Mouse (Mus musculus) embryonic facial prominence, embryonic 10.5 days (tissue): ENCODE measurements around the gene Fam50b. TPM values are rescaled to one million over a fixed set of nuclear protein-coding genes. Genes with fewer than 3 reads are reported as not detected.

Source experiments
- DNase-seq: peaks from one replicate; pipeline ENCODE4 v3.0.0-alpha.2; 2017; ENCODE audit warnings: low spot score
- H3K27ac ChIP-seq: fragments of 300-500 bp; sonication (generic); replicated peaks from 2 replicates; pipeline ENCODE4 v1.5.1; 2016; ENCODE audit warnings: mild to moderate bottlenecking
- H3K27me3 ChIP-seq: fragments of 300-500 bp; sonication (generic); replicated peaks from 2 replicates; pipeline ENCODE4 v1.6.1; 2016; ENCODE audit warnings: low read depth, mild to moderate bottlenecking; ENCODE audit not compliant: poor library complexity, severe bottlenecking
- H3K36me3 ChIP-seq: fragments of 300-500 bp; sonication (generic); replicated peaks from 2 replicates; pipeline ENCODE4 v1.6.1; 2016; ENCODE audit warnings: mild to moderate bottlenecking, moderate library complexity
- H3K4me1 ChIP-seq: fragments of 300-500 bp; sonication (generic); 2 replicates; pipeline ENCODE4 v1.6.1; 2016
- H3K4me3 ChIP-seq: fragments of 300-500 bp; sonication (generic); 2 replicates; pipeline ENCODE4 v1.5.1; 2016; ENCODE audit warnings: mild to moderate bottlenecking, moderate library complexity
- H3K9me3 ChIP-seq: fragments of 300-500 bp; sonication (generic); 2 replicates; pipeline ENCODE4 v1.6.1; 2016; ENCODE audit warnings: mild to moderate bottlenecking
- WGBS: fragments of 180-500 bp; shearing (Covaris S2); methylation state at CpG from one replicate; pipeline ENCODE4 v1.1.7; 2016; 5-methylcytosine and 5-hydroxymethylcytosine counted together
- polyA plus RNA-seq: library from polyadenylated mRNA; unstranded; fragments of >200 nt; fragmentation: Nextera tagmentation; extraction: Ambion mirVana; gene quantifications from 2 replicates; pipeline ENCODE4 v1.2.1, GENCODE M21; 2016

The Fam50b gene
- polyA plus RNA-seq, 1 experiment from 2014 or later, result not detected

DNA sequence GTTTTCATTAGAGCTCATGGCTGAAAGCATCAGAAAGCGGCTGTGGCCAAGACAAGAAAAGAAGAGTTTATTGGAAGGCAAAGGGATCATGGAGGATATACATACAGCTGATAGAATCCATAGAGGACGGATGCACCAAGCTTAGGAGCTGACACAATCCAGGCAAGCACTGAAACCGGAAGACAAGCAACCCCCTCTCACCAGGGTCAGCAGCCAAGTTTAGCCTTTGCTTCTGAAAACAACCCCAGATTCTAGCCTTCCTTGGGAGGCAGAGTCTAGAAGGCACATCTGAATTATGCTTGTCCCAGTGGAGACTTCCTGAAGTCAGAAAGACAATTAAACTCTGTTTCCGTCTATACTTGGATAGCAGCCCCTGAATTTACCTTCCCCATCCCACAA, 47.0 kb downstream of the Fam50b start:
- peaks cover 17% of the 10 kb centered on the region for H3K4me1 ChIP-seq
- H3K27ac ChIP-seq, result no peak overlapping the region
- no peaks in the 10 kb centered on the region for H3K27me3 ChIP-seq
- no peaks in the 10 kb centered on the region for H3K36me3 ChIP-seq
- WGBS, result 60% methylated on average over 4 of the region's 4 CpGs
- H3K9me3 ChIP-seq, result no peaks in the 10 kb centered on the region
- no peak overlapping the region for H3K4me3 ChIP-seq
- no peak for DNase-seq

DNA sequence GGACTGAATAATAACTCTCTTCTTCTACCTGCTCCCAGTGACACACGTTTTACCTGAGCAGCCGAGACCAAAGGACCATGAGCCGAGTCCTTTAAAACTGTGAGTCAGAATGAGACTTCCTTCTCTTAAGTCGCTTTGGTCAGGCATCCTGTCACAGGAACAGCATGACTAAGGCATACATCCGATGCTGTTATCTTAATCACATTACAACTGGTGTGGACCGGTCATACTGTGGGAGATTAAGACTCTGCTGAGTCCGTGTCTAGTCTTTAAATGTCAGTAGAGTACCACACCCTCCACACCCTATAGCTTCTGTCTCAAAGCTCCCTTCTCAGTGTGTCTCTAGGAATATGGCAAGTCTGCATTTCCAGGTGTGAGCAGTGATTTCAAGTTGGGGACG, 50.2 kb downstream of the Fam50b start:
- peaks cover 17% of the 10 kb centered on the region for H3K4me1 ChIP-seq

DNA sequence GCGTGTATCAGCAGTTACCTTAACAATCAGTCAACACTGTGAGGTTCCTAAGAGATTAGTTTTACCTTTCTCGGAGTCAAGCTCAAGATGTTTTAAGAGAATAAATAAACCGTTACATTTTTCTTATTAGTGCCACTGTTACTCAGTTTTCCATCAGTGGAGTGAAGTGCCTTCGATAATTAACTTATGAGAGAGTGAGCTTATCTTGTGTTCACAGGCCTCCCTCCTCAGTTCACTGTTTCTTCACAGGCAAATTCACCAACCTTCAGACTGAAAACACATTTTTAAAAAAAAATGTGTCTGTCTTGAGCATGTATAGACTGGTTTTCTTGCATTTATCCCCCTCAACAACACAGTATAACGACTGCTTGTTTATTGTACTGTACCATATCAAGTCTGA, 52.0 kb downstream of the Fam50b start:
- H3K4me1 ChIP-seq, result 0 out of 2 replicates have a peak, but pooled peaks cover 2% of the 10 kb centered on the region
- WGBS, result 86% methylated on average over 5 of the region's 5 CpGs
- no peaks in the 10 kb centered on the region for H3K27me3 ChIP-seq
- no peaks in the 10 kb centered on the region for H3K9me3 ChIP-seq
- no peak for DNase-seq
- H3K27ac ChIP-seq, result no peak overlapping the region
- no peaks in the 10 kb centered on the region for H3K36me3 ChIP-seq
- no peak overlapping the region for H3K4me3 ChIP-seq

More for the DNA sequence above, 50.2 kb downstream of the Fam50b start:
- H3K9me3 ChIP-seq, result no peaks in the 10 kb centered on the region
- WGBS, result 79% methylated on average over 8 of the region's 8 CpGs
- no peak for DNase-seq
- no peak overlapping the region; the same call in 1 of the 2 replicates for H3K27ac ChIP-seq
- H3K27me3 ChIP-seq, result no peaks in the 10 kb centered on the region
- no peak overlapping the region for H3K4me3 ChIP-seq
- no peaks in the 10 kb centered on the region for H3K36me3 ChIP-seq

DNA sequence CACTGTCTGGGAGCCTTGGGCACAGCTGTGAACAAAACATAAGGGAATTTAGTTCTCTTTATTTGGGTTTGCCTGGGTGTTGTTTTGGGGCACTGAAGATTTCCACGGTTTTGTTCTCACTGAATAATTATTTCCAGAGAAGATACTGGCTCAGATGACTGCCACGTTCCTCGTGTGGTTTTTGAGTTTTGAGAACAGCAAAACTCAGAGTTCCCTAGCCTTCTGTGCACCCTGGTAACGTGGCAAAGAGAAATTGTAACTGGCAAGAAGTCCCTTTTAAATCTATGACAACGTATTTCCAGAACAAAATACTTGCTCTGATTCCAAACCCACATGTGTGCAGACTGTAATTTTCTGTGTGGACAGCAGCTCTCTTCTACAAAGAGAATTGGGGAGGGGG, 52.9 kb downstream of the Fam50b start:
- 62% methylated on average over 5 of the region's 5 CpGs for WGBS
- no peaks in the 10 kb centered on the region for H3K36me3 ChIP-seq

DNA sequence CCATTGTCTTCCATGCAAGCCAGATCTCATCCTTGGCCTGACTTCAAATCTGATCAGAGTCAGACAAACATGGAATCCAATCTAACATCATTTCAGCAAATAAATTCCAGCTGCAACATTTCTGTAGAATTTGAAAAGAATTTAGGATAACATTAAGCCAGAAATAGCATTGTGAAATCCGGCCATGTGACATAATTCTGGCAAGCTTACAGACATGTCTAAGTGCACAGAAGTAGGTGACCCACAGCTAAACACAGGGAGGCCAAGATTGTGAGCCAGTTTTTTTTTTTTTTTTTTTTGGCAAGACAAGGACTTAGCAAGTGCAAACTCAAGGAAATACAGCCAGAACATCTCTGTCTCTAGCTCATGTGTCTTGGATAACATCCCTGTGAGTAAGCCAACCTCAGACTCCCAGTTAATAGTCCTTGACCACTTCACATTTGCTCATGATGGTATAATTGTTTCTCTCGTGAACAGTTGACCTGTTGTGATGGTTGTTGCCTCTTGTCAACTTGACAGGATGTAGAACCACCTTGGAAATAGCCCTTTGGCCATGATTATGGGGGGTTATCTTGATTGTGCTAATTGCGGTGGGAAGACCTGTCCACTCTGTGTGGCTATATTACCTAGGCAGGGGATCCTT, 54.6 kb downstream of the Fam50b start:
- no peak overlapping the region for H3K4me3 ChIP-seq
- no peaks in the 10 kb centered on the region for H3K9me3 ChIP-seq
- H3K27me3 ChIP-seq, result no peaks in the 10 kb centered on the region
- WGBS, result 81% methylated on average over 3 of the region's 3 CpGs
- no peaks in the 10 kb centered on the region for H3K36me3 ChIP-seq
- no peak for DNase-seq
- no peaks in the 10 kb centered on the region for H3K4me1 ChIP-seq
- no peak overlapping the region for H3K27ac ChIP-seq

More for the DNA sequence above, 52.9 kb downstream of the Fam50b start:
- Histone ChIP-seq H3K9me3 (no peaks in the 10 kb centered on the region), H3K4me1 (no peaks in the 10 kb centered on the region), H3K27me3 (no peaks in the 10 kb centered on the region), H3K27ac (no peak overlapping the region), H3K4me3 (no peak overlapping the region)
- no peak for DNase-seq

DNA sequence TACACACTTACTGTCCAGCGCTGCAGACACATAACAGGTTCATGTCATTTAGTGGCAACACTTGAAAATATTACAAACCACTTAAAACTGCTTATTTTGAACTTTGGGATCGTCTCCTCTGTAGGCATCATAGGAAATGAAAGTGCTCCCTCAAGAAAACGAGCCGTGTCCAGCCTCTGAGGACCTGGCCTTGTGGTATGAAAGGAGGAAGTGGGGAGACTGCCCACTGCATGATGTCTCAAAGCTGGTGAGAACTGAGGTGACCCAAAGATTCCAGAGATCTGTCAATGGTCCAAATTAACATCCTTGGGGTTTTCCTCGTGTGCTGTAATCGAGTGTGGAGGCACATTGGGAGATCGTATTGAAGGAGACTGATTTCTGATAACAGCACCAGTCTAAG, 58.4 kb downstream of the Fam50b start:
- Histone ChIP-seq H3K9me3 (no peaks in the 10 kb centered on the region), H3K27me3 (no peaks in the 10 kb centered on the region), H3K4me3 (no peak overlapping the region), H3K4me1 (no peaks in the 10 kb centered on the region), H3K27ac (no peak overlapping the region), H3K36me3 (no peaks in the 10 kb centered on the region)
- WGBS, result 81% methylated on average over 7 of the region's 7 CpGs
- DNase-seq, result no peak

DNA sequence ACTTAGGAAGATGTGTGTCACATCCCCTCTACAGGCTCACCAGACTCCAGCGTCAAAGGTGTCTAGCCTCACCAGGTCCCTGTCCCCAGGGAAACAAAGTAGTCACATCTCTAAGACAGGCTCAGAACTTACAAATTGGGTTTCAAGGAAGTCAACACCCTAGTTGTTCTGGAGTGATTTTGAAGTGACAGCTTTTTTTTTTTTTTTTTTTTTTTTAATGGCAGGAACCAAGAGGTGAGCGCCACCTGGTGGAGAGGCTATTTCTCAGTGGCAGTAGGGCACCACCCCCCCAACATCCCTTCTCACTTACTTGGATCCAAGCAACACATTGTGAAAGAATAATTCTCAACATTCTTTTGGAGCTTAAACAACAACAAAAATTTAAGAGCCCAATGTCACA, 59.2 kb downstream of the Fam50b start:
- DNase-seq, result peak; percentile 54
- WGBS, result 40% methylated on average over 2 of the region's 2 CpGs
- Histone ChIP-seq H3K9me3 (no peaks in the 10 kb centered on the region), H3K4me1 (no peaks in the 10 kb centered on the region), H3K4me3 (no peak overlapping the region), H3K36me3 (no peaks in the 10 kb centered on the region), H3K27me3 (no peaks in the 10 kb centered on the region), H3K27ac (no peak overlapping the region)

DNA sequence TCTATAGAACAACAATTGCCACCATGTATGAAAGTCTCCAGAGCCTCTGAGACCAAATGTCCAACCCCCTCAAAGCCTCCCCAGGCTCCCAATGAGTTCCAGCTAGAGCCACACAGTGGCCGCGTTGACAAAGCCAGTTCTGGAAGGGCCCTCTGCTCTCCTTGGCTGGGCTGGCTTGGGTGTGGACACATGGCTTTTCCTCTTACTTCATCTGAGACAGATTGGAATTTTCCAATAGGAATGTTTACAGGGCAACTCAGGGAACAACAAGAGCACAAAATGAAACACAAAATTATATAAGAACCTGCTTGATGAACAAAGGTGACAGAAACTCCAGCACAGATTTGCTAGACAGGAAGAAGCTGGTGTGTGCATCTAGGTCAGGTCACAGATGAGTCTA, 59.8 kb downstream of the Fam50b start:
- H3K4me1 ChIP-seq, result no peaks in the 10 kb centered on the region
- H3K4me3 ChIP-seq, result no peak overlapping the region
- DNase-seq, result no peak
- WGBS, result 72% methylated on average over 2 of the region's 2 CpGs
- no peaks in the 10 kb centered on the region for H3K36me3 ChIP-seq
- H3K9me3 ChIP-seq, result no peaks in the 10 kb centered on the region
- H3K27ac ChIP-seq, result no peak overlapping the region
- H3K27me3 ChIP-seq, result no peaks in the 10 kb centered on the region

Other genes with a start within 250 kb of the Fam50b start
- 4.1 TPM in 2 replicates for gene Pxdc1, start 81.4 kb upstream of the Fam50b start, polyA plus RNA-seq
- 78.0 and 81.6 TPM in 2 replicates for gene Prpf4b, start 140.5 kb downstream of the Fam50b start, polyA plus RNA-seq
- 0.82 and 1.5 TPM in 2 replicates for gene Fam217a, start 189.5 kb downstream of the Fam50b start, polyA plus RNA-seq
- gene 4933417A18Rik, start 189.6 kb downstream of the Fam50b start, polyA plus RNA-seq, result not detected in 2 replicates
- 0.34 and 0.85 TPM in 2 replicates for gene Eci3, start 229.0 kb downstream of the Fam50b start, polyA plus RNA-seq